Mouse (Mus musculus): Measurements from ENCODE around the gene Coq8b.

Coq8b gene

GRCm38 (mm10) chr7:27273739-27274351 lies 41.0 kb downstream of the Coq8b start:
- DNase-seq (ENCODE audit: low spot score), result no peak

- no peak for DNase-seq (ENCODE audit: low spot score)
Observed at GRCm38 (mm10) chr7:27274916-27275315, 42.1 kb downstream of the Coq8b start.

- DNase-seq (ENCODE audit: low spot score), result no peak
Observed at GRCm38 (mm10) chr7:27276021-27276420, 43.2 kb downstream of the Coq8b start.

- DNase-seq (ENCODE audit: low spot score), result no peak
Observed at GRCm38 (mm10) chr7:27277191-27277590, 44.4 kb downstream of the Coq8b start.

GRCm38 (mm10) chr7:27281717-27282116 lies 48.9 kb downstream of the Coq8b start:
- no peak for DNase-seq (ENCODE audit: low spot score)

GRCm38 (mm10) chr7:27282225-27282624 lies 49.4 kb downstream of the Coq8b start:
- DNase-seq (ENCODE audit: low spot score), result no peak

GRCm38 (mm10) chr7:27284865-27285697 lies 52.3 kb downstream of the Coq8b start:
- DNase-seq (ENCODE audit: low spot score), result no peak

- peak; percentile 78 for DNase-seq (ENCODE audit: low spot score)
Observed at GRCm38 (mm10) chr7:27285698-27286066, 52.9 kb downstream of the Coq8b start.

- DNase-seq (ENCODE audit: low spot score), result no peak
Observed at GRCm38 (mm10) chr7:27288732-27289131, 55.9 kb downstream of the Coq8b start.

GRCm38 (mm10) chr7:27290555-27290954 lies 57.7 kb downstream of the Coq8b start:
- DNase-seq (ENCODE audit: low spot score), result no peak

- no peak for DNase-seq (ENCODE audit: low spot score)
Observed at GRCm38 (mm10) chr7:27291795-27292466, 59.1 kb downstream of the Coq8b start.

- no peak for DNase-seq (ENCODE audit: low spot score)
Observed at GRCm38 (mm10) chr7:27295956-27296355, 63.1 kb downstream of the Coq8b start.

- DNase-seq (ENCODE audit: low spot score), result no peak
Observed at GRCm38 (mm10) chr7:27296518-27296917, 63.7 kb downstream of the Coq8b start.

- no peak for DNase-seq (ENCODE audit: low spot score)
Observed at GRCm38 (mm10) chr7:27298033-27298610, 65.3 kb downstream of the Coq8b start.

GRCm38 (mm10) chr7:27298816-27299215 lies 66.0 kb downstream of the Coq8b start:
- no peak for DNase-seq (ENCODE audit: low spot score)

- no peak for DNase-seq (ENCODE audit: low spot score)
Observed at GRCm38 (mm10) chr7:27300351-27300750, 67.5 kb downstream of the Coq8b start.

- DNase-seq (ENCODE audit: low spot score), result no peak
Observed at GRCm38 (mm10) chr7:27300801-27301200, 68.0 kb downstream of the Coq8b start.

- DNase-seq (ENCODE audit: low spot score), result peak; percentile 68
Observed at GRCm38 (mm10) chr7:27302172-27302571, 69.3 kb downstream of the Coq8b start.

GRCm38 (mm10) chr7:27305091-27305730 lies 72.4 kb downstream of the Coq8b start:
- DNase-seq (ENCODE audit: low spot score), result no peak

- DNase-seq (ENCODE audit: low spot score), result peak; percentile 30
Observed at GRCm38 (mm10) chr7:27306161-27307160, 73.6 kb downstream of the Coq8b start.

- no peak for DNase-seq (ENCODE audit: low spot score)
Observed at GRCm38 (mm10) chr7:27307551-27307950, 74.7 kb downstream of the Coq8b start.

All from layer of hippocampus, adult 11-12 months (tissue).